Mouse (Mus musculus) midbrain, embryonic 13.5 days (tissue): ENCODE measurements around the gene Dcaf17. TPM values are rescaled to one million over a fixed set of nuclear protein-coding genes. Genes with fewer than 3 reads are reported as not detected.
A peak's percentile ranks its signal among the peaks of the same experiment; 100 is the strongest.

ENCODE experiments used
- ATAC-seq: fragments of 200-750 bp; cut with Nextera tagmentation; 2 replicates; pipeline ENCODE4 v1.8.0; 2017; ENCODE audit warnings: mild to moderate bottlenecking, moderate TSS enrichment, moderate library complexity
- H3K27ac ChIP-seq: fragments of 300-500 bp; sonication (generic); 2 replicates; pipeline ENCODE4 v1.5.1; 2015; ENCODE audit warnings: inconsistent platforms, mild to moderate bottlenecking, moderate library complexity
- H3K27me3 ChIP-seq: fragments of 300-500 bp; sonication (generic); 2 replicates; pipeline ENCODE4 v1.6.1; 2015; ENCODE audit warnings: mild to moderate bottlenecking, inconsistent platforms
- H3K36me3 ChIP-seq: fragments of 300-500 bp; sonication (generic); 2 replicates; pipeline ENCODE4 v1.6.1; 2015; ENCODE audit warnings: mild to moderate bottlenecking, inconsistent platforms
- H3K4me1 ChIP-seq: fragments of 300-500 bp; sonication (generic); replicated peaks from 2 replicates; pipeline ENCODE4 v1.6.1; 2015; ENCODE audit warnings: inconsistent platforms
- H3K4me2 ChIP-seq: fragments of 300-500 bp; sonication (generic); replicated peaks from 2 replicates; pipeline ENCODE4 v1.6.1; 2015; ENCODE audit warnings: moderate library complexity, mild to moderate bottlenecking, inconsistent platforms
- H3K4me3 ChIP-seq: fragments of 300-500 bp; sonication (generic); replicated peaks from 2 replicates; pipeline ENCODE4 v1.5.1; 2015; ENCODE audit warnings: mild to moderate bottlenecking, inconsistent platforms
- H3K9ac ChIP-seq: fragments of 300-500 bp; sonication (generic); replicated peaks from 2 replicates; pipeline ENCODE4 v1.6.1; 2015; ENCODE audit warnings: mild to moderate bottlenecking, inconsistent platforms
- H3K9me3 ChIP-seq: fragments of 300-500 bp; sonication (generic); 2 replicates; pipeline ENCODE4 v1.6.1; 2016; ENCODE audit warnings: mild to moderate bottlenecking, inconsistent platforms
- WGBS: fragments of 180-500 bp; shearing (Covaris S2); methylation state at CpG from one replicate; pipeline ENCODE4 v1.1.7; 2015; 5-methylcytosine and 5-hydroxymethylcytosine counted together
- polyA plus RNA-seq: library from polyadenylated mRNA; unstranded; fragments of >200 nt; fragmentation: Nextera tagmentation; extraction: Ambion mirVana; gene quantifications from 2 replicates; pipeline ENCODE4 v1.2.1, GENCODE M21; 2015

Dcaf17 gene
- 36.5 and 38.6 TPM in 2 replicates for polyA plus RNA-seq

GRCm38 (mm10) chr2:71055300-71056114 is at the start of gene Dcaf17, which contains the start of gene Mettl8:
TSS of gene Dcaf17 (plus strand) at chr2:71055328.
TSS of gene Mettl8 (minus strand) at chr2:71055583.
- peaks cover 20% of the 10 kb centered on the region for H3K4me1 ChIP-seq
- WGBS = 0% methylated on average over 57 of the region's 57 CpGs
- peak within 1 kb of the TSS; percentile 86 for H3K9ac ChIP-seq
- H3K27ac ChIP-seq = peak within 1 kb of the TSS; percentile 96
- peak; percentile 98 for ATAC-seq
- peaks cover 11% of the 10 kb centered on the region for H3K36me3 ChIP-seq
- H3K27me3 ChIP-seq = no peaks in the 10 kb centered on the region
- H3K4me3 ChIP-seq = peak within 1 kb of the TSS; percentile 86
- peak within 1 kb of the TSS; percentile 78 for H3K4me2 ChIP-seq
- H3K9me3 ChIP-seq = no peaks in the 10 kb centered on the region

DNA sequence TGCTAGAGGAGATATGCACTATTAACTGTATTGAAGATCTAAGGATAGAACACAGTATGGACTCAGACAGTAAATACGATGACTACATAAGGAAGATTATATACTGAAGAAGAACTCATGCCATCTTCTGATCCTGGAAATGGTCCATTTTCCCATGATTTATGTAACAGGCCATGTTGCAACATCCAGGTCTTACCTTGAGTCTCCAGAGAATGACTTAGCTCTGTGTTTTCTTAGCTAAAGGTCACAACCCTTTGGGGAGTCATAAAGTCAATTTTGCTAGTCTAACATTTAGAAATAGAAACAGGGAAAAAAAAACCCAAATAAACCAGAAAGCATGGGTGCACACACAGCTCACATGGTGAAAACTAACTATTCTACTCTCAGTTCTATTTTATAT is 43.3 kb upstream of the Dcaf17 start:
- H3K4me3 ChIP-seq = no peak overlapping the region
- H3K9me3 ChIP-seq = no peaks in the 10 kb centered on the region
- ATAC-seq = no peak
- no peaks in the 10 kb centered on the region for H3K4me1 ChIP-seq
- H3K4me2 ChIP-seq = no peak overlapping the region
- H3K27me3 ChIP-seq = no peaks in the 10 kb centered on the region
- WGBS = 100% methylated on average over 1 of the region's 1 CpGs
- no peak overlapping the region for H3K27ac ChIP-seq
- H3K9ac ChIP-seq = no peak overlapping the region
- H3K36me3 ChIP-seq = no peaks in the 10 kb centered on the region

- ATAC-seq = no peak
- WGBS = 96% methylated on average over 7 of the region's 7 CpGs
These were observed 41.6 kb upstream of the Dcaf17 start for GRCm38 (mm10) chr2:71013521-71013920.

DNA sequence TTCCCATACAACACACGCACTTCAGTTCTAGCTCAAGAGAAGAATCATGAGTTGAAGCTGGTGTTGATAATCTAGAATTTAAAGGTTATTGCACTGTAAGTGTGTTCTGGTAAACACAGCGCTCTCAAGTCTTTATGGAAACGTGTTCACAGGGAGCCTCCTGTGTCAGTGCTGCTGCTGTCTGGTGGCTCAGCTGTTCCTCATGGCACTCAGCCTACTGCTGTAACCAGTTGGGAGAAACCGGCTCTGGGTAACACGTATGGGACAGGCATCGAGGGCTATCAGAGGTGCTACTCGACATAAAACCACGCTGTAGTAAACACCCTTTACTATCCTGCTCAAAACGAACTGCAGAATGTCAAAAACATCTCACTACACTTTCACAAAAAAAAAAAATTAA is 35.9 kb upstream of the Dcaf17 start:
- Histone ChIP-seq H3K9me3 (no peaks in the 10 kb centered on the region), H3K9ac (no peak overlapping the region), H3K4me3 (no peak overlapping the region), H3K27ac (no peak overlapping the region; the same call in 1 of the 2 replicates), H3K4me2 (no peak overlapping the region), H3K36me3 (no peaks in the 10 kb centered on the region), H3K27me3 (no peaks in the 10 kb centered on the region), H3K4me1 (peaks cover 21% of the 10 kb centered on the region)
- 53% methylated on average over 9 of the region's 9 CpGs for WGBS
- 0 out of 2 replicates have a peak, but pooled peaks have one; percentile 34 for ATAC-seq

More at GRCm38 (mm10) chr2:71013521-71013920, 41.6 kb upstream of the Dcaf17 start:
- H3K4me3 ChIP-seq = no peak overlapping the region
- no peak overlapping the region for H3K27ac ChIP-seq
- H3K36me3 ChIP-seq = no peaks in the 10 kb centered on the region
- no peak overlapping the region for H3K4me2 ChIP-seq
- no peaks in the 10 kb centered on the region for H3K27me3 ChIP-seq
- H3K4me1 ChIP-seq = no peaks in the 10 kb centered on the region
- no peak overlapping the region for H3K9ac ChIP-seq
- no peaks in the 10 kb centered on the region for H3K9me3 ChIP-seq

- Histone ChIP-seq H3K4me3 (no peak overlapping the region), H3K36me3 (no peaks in the 10 kb centered on the region), H3K27ac (peak overlapping the region; percentile 51; the same call in 1 of the 2 replicates), H3K4me2 (no peak overlapping the region), H3K9me3 (no peaks in the 10 kb centered on the region), H3K9ac (no peak overlapping the region; the same call in 1 of the 2 replicates), H3K27me3 (no peaks in the 10 kb centered on the region), H3K4me1 (peaks cover 21% of the 10 kb centered on the region)
- 54% methylated on average over 8 of the region's 8 CpGs for WGBS
- ATAC-seq = peak; percentile 55; the same call in 1 of the 2 replicates
These were observed 35.3 kb upstream of the Dcaf17 start for GRCm38 (mm10) chr2:71019704-71020375.

DNA sequence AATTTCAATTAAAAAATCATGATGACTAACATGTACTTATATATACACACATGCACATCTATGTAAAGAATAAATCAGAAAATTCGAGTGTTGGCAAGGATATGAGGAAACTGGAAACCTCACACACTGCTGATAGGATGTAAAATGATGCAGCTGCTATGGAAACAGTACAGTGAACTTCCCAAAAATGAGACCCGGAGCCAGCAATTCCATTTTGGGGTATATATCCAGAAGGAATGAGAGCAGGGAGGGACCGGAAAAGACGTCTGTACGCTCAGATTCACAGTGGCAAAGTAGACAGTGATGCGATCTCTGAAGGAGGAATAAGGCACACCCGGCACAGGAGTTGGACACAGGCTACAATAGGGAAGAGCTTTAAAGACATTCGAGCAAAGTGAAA is 34.5 kb upstream of the Dcaf17 start:
- no peak overlapping the region for H3K4me2 ChIP-seq
- ATAC-seq = no peak
- 91% methylated on average over 8 of the region's 8 CpGs for WGBS
- H3K27ac ChIP-seq = no peak overlapping the region
- H3K4me3 ChIP-seq = no peak overlapping the region
- peaks cover 21% of the 10 kb centered on the region for H3K4me1 ChIP-seq
- no peaks in the 10 kb centered on the region for H3K9me3 ChIP-seq
- H3K27me3 ChIP-seq = no peaks in the 10 kb centered on the region
- H3K9ac ChIP-seq = no peak overlapping the region
- no peaks in the 10 kb centered on the region for H3K36me3 ChIP-seq

- ATAC-seq = no peak
- no peak overlapping the region for H3K4me2 ChIP-seq
- no peak overlapping the region for H3K27ac ChIP-seq
- no peak overlapping the region for H3K9ac ChIP-seq
- 96% methylated on average over 6 of the region's 6 CpGs for WGBS
- no peaks in the 10 kb centered on the region for H3K9me3 ChIP-seq
- H3K36me3 ChIP-seq = no peaks in the 10 kb centered on the region
- peaks cover 21% of the 10 kb centered on the region for H3K4me1 ChIP-seq
- H3K27me3 ChIP-seq = no peaks in the 10 kb centered on the region
- H3K4me3 ChIP-seq = no peak overlapping the region
These were observed 32.1 kb upstream of the Dcaf17 start for GRCm38 (mm10) chr2:71022991-71023390.

- 93% methylated on average over 6 of the region's 6 CpGs for WGBS
- H3K9ac ChIP-seq = no peak overlapping the region
- no peak overlapping the region for H3K4me2 ChIP-seq
- no peak for ATAC-seq
- no peaks in the 10 kb centered on the region for H3K36me3 ChIP-seq
- H3K4me3 ChIP-seq = no peak overlapping the region
- H3K9me3 ChIP-seq = no peaks in the 10 kb centered on the region
- no peak overlapping the region for H3K27ac ChIP-seq
- no peaks in the 10 kb centered on the region for H3K27me3 ChIP-seq
- peaks cover 21% of the 10 kb centered on the region for H3K4me1 ChIP-seq
These were observed 31.1 kb upstream of the Dcaf17 start for GRCm38 (mm10) chr2:71023986-71024385.

DNA sequence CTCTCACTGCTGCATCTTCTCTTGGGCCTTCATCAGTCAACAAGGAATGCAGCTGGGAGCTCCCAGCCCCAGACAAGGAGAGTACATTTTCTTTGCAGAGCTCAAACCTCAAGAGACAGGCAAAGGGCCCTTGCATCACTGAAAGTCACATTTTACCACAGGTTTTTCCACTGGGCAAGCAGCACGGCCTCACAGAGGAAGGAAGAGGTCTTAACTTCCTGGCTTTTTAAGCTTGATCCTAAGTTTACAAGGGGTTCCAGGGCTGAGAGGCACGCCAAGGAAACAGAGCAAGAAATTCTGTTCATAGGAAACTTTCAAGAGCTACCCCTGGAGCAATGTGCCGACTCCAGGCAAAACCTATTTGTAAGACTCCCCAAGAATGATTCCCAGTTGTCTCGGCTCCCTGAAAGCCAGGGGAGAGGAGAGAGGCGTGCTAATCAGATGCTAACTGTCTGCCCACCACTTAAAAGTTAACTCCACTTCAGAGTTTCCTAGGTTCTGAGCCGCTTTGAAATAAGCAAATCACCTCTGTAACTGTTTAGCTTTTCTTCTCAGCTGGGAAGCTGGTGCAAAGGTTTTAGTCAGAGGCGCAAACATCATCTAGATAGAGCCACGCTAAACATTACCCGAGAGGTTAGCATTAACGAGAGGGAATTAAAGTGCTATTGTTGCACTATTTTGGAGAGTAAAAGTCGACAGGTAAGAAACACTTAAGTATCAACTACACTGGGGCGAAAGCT is 29.4 kb upstream of the Dcaf17 start:
- Histone ChIP-seq H3K4me3 (no peak overlapping the region), H3K27me3 (no peaks in the 10 kb centered on the region), H3K9ac (no peak overlapping the region), H3K27ac (no peak overlapping the region), H3K4me2 (no peak overlapping the region), H3K9me3 (no peaks in the 10 kb centered on the region), H3K36me3 (no peaks in the 10 kb centered on the region), H3K4me1 (peaks cover 10% of the 10 kb centered on the region)
- 66% methylated on average over 12 of the region's 12 CpGs for WGBS
- no peak for ATAC-seq

DNA sequence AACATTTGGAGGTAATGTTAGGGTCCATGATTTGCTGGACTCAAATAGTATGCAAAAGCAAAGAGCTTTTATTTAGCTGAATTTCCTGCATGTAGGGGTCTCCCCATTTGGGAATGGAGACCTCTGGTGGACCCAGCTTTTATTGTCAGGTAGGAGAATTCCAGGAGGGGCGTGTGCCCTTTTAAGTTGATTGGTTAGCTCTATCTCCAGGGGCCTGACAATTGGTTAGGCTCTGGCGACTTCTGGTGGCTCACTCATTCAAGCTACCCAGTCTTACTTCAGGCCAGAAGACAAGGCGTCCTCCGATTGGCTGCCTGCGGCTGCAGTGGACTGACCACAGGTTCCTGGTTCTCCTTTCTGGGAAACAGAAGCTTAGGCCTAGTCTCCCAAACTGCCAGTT is 28.3 kb upstream of the Dcaf17 start:
- Histone ChIP-seq H3K27ac (no peak overlapping the region), H3K27me3 (no peaks in the 10 kb centered on the region), H3K36me3 (no peaks in the 10 kb centered on the region), H3K4me2 (no peak overlapping the region), H3K9me3 (no peaks in the 10 kb centered on the region), H3K4me3 (no peak overlapping the region), H3K9ac (no peak overlapping the region), H3K4me1 (peaks cover 9% of the 10 kb centered on the region)
- 36% methylated on average over 5 of the region's 5 CpGs for WGBS
- ATAC-seq = 0 out of 2 replicates have a peak, but pooled peaks have one; percentile 20

DNA sequence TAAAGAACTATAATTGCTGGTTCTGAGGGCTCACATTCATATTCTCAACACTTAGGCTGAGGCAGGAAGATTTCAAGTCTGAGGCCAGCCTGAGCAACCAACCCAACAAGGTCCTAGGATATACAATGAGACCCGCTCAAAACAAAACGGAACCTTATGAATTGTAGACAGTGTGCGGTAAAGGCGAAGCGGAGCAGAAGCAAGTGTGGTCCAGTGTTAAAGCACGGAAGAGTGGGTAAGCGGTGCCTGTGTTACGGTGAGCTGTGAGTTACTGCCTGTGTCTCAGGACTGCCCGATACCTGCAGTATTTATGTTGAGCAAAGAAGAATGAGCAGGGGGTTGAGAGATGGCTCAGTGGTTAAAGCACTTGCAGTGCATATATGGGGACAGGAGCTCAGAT is 27.5 kb upstream of the Dcaf17 start:
- no peaks in the 10 kb centered on the region for H3K36me3 ChIP-seq
- no peak for ATAC-seq
- H3K9ac ChIP-seq = no peak overlapping the region
- no peak overlapping the region for H3K4me2 ChIP-seq
- no peaks in the 10 kb centered on the region for H3K27me3 ChIP-seq
- H3K4me3 ChIP-seq = no peak overlapping the region
- peaks cover 11% of the 10 kb centered on the region for H3K4me1 ChIP-seq
- no peaks in the 10 kb centered on the region for H3K9me3 ChIP-seq
- H3K27ac ChIP-seq = no peak overlapping the region
- WGBS = 98% methylated on average over 9 of the region's 9 CpGs

GRCm38 (mm10) chr2:71030663-71031062 is 24.5 kb upstream of the Dcaf17 start:
- Histone ChIP-seq H3K4me1 (peaks cover 40% of the 10 kb centered on the region), H3K4me2 (no peak overlapping the region), H3K36me3 (no peaks in the 10 kb centered on the region), H3K9me3 (no peaks in the 10 kb centered on the region), H3K9ac (no peak overlapping the region), H3K27me3 (no peaks in the 10 kb centered on the region), H3K27ac (no peak overlapping the region), H3K4me3 (no peak overlapping the region)
- 84% methylated on average over 2 of the region's 2 CpGs for WGBS
- ATAC-seq = no peak
